Mouse (Mus musculus) cerebellum, adult 9-10 months (tissue): ENCODE results near the gene Ddx18.

ENCODE experiments used
- DNase-seq: peaks from one replicate; pipeline ENCODE4 v3.0.0; 2022

Ddx18 gene

GRCm38 (mm10) chr1:121527061-121527460 lies 40.7 kb downstream of the Ddx18 start:
- no peak for DNase-seq

DNA sequence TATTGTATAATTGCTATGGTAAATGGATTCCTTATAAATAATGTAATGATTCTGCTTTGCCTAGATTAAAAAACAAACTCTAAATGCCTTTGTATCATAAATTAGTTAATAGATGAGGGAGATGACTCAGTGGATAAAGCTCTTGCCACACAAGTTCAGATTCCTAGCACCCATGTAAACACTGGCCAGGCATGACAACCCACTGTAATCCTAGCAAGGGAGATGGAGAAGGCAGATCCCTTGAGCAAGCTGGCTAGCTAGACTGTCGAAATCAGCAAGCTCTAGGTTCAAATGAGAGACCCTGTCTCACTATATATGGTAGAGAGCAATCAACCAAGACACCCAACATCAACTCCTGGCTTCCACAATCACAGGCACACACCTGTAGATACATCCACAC lies 49.2 kb downstream of the Ddx18 start:
- DNase-seq, result no peak

- no peak for DNase-seq
These were observed 55.8 kb downstream of the Ddx18 start for GRCm38 (mm10) chr1:121511966-121512365.

DNA sequence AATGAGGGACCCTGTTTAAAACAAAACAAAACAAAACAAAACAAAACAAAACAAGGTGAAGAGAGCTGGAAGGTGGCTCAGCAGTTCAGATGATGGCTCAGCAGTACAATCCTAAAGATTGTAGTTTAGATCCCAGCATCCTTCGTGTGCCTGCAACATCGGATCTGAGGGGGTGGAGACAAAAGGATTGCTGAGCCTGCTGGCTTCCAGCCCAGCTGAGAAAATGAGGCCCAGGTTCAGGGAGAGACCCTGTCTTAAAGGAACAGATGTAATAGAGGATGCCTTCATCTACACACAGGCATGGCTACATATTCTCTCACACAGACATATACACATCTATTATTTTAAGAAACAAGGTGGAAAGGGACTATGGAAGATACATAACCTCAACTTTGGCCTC lies 56.6 kb downstream of the Ddx18 start:
- no peak for DNase-seq

DNA sequence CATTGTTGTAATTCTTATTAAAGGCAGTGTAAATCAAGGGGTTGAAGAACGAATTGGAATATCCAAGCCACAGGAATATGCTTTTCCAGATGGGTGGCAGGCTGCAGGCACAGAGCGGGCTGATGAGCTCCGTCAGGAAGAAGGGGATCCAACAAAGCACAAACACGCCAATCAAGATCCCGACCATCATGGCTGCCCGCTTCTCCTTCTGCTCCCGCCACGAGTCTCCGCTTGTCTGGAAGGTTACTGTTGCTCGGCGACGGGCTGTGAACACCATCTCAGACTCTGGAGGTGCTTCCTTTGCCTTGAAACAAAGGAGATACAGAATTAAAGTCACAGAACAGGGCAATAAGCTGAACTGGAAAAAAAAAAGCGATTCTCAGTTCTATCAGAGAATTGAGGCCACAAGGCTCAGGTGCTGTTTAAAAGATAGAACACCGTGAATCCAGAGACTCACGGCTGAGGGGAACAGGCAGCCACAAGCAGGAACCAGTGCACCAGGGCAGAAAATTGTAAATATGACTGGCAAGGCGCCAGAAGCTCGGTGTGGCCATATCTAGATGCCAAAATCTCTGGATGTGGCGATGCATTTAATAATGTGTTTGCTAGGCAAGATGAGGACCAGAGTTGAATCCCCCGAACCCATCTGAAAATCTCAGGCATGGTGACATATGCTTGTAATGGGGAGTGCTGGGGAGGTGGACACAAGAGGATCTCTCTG lies 57.2 kb downstream of the Ddx18 start:
- DNase-seq, result no peak

GRCm38 (mm10) chr1:121508729-121509128 lies 59.1 kb downstream of the Ddx18 start:
- DNase-seq, result no peak
